Comparison of ENCODE assay signal across 9 mouse cellular contexts in the genomic region with DNA sequence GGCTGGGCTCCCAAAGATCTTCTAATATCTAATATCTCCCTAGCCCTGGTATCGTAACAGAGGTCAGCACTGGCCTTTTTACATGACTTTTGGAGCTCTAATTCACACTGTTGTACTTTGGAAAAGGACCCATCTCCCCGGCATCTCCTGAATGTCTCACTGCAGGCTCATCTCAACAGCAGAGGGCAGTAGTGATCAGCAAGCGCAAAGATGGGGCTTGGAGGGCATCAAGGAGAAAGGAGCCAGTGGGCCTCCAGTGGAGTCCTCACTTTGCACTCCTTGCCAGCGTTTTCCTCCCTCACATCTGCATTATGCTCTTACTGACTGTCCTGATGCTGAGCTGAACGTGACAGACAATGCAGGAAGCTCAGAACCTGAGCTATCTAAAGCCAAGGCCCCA. TPM values are rescaled to one million over a fixed set of nuclear protein-coding genes. Genes with fewer than 3 reads are reported as not detected.
A peak's percentile ranks its signal among the peaks of the same experiment; 100 is the strongest.
DNase-seq lines count a peak whose midpoint lies in the region; TF ChIP-seq lines count a peak whose summit lies in the region.
"Had no signal": no experiment of that assay in that cellular context is flagged by ENCODE, and none has a peak within 500 bp of the region (broad histone marks: within the 10 kb centered on the region; RNA-seq: fewer than 3 reads in every experiment).

No protein-coding gene starts in this region.

- TF ChIP-seq CTCF in MEL (IDR thresholded peaks at IDR 0.05 in 2 of 3, conservative IDR thresholded peaks at IDR 0.05 in 1 of 3; ENCODE audit: control insufficient read depth in 1 of 3, insufficient read depth in 1 of 3, low read depth in 2 of 3, low read length in 3 of 3, poor library complexity in 1 of 3, severe bottlenecking in 1 of 3) = peak; percentile 57 to 73 (median 69)

- H3K9ac ChIP-seq in MEL (ENCODE audit: control insufficient read depth, low read depth, low read length, poor library complexity, severe bottlenecking) = no peak overlapping the region
- H3K9ac ChIP-seq: limb, embryonic 15.5 days had no signal

- peak; percentile 60 to 73 for DNase-seq in cerebellum, postnatal 14 days
- DNase-seq in cerebellum, adult 11 months = no peak
- DNase-seq in left cerebral cortex, adult 18-20 months (ENCODE audit: low spot score in 2 of 2) = peak; percentile 18 to 42
- DNase-seq in left cerebral cortex, adult 8-10 months (ENCODE audit: low spot score in 2 of 2) = no peak
- peak; percentile 23 for DNase-seq in MEL (ENCODE audit: low read depth, low spot score)
- DNase-seq in large intestine, adult 2 months (ENCODE audit: low read depth, low spot score) = peak; percentile 16
- DNase-seq in spleen, adult 12 weeks (ENCODE audit: low spot score) = no peak
- no peak for DNase-seq in urinary bladder, postnatal 14 days (ENCODE audit: low spot score)

- TF ChIP-seq RAD21 in MEL (IDR thresholded peaks at IDR 0.05; ENCODE audit: low read depth, low read length) = peak; percentile 60

- no peaks in the 10 kb centered on the region for H3K4me1 ChIP-seq in MEL (ENCODE audit: control insufficient read depth in 1 of 2, insufficient read depth in 2 of 2, low read length in 2 of 2)

- no peak for TF ChIP-seq EP300 in MEL (IDR thresholded peaks at IDR 0.05; ENCODE audit: low read depth in 1 of 2, low read length in 2 of 2)

- H3K27ac ChIP-seq in MEL (ENCODE audit: control insufficient read depth, low read depth, low read length) = no peak overlapping the region
- H3K27ac ChIP-seq: limb, embryonic 15.5 days had no signal

- no peaks in the 10 kb centered on the region for H3K79me2 ChIP-seq in MEL (ENCODE audit: control insufficient read depth, insufficient read depth, low read length, poor library complexity)

- TF ChIP-seq POLR2A in MEL (IDR thresholded peaks at IDR 0.05; ENCODE audit: control insufficient read depth in 1 of 2, insufficient read depth in 1 of 2, low read depth in 1 of 2, low read length in 2 of 2, poor library complexity in 1 of 2) = no peak

- 36% methylated on average over 5 of the region's 5 CpGs for WGBS in large intestine, adult 2 months

- no peaks in the 10 kb centered on the region for H3K27me3 ChIP-seq in MEL (ENCODE audit: control insufficient read depth in 1 of 2, insufficient read depth in 2 of 2, low read length in 2 of 2)
- H3K27me3 ChIP-seq: limb, embryonic 15.5 days had no signal

- H3K4me3 ChIP-seq in MEL (ENCODE audit: control insufficient read depth in 1 of 2, insufficient read depth in 1 of 2, low read depth in 2 of 2, low read length in 2 of 2) = no peak overlapping the region
- H3K4me3 ChIP-seq: limb, embryonic 15.5 days had no signal

- no peaks in the 10 kb centered on the region for H3K36me3 ChIP-seq in MEL (ENCODE audit: control insufficient read depth in 1 of 2, insufficient read depth in 2 of 2, low read length in 2 of 2)

- no peaks in the 10 kb centered on the region for H3K9me3 ChIP-seq in MEL (replicated peaks; ENCODE audit: insufficient read depth, low read length)
- H3K9me3 ChIP-seq: limb, embryonic 15.5 days had no signal

TF ChIP-seq in MEL, 35 proteins besides CTCF, POLR2A, EP300 and RAD21:
- TF ChIP-seq ELF1 (IDR thresholded peaks at IDR 0.05; ENCODE audit: low read depth, low read length) (no peak), SMC3 (IDR thresholded peaks at IDR 0.05; ENCODE audit: low read depth, low read length) (peak; percentile 89), ZC3H11A (IDR thresholded peaks at IDR 0.05; ENCODE audit: low read depth, low read length) (peak; percentile 60)
TF ChIP-seq in MEL: peak in this region for 2.

RNA-seq across cellular contexts. Expression of gene Rbp1, which starts 19.9 kb away (rescaled TPM):
- total RNA-seq in left cerebral cortex, adult 18-20 months (2021) = 1 to 10 TPM; 6.7 to 7.2 TPM
- 1 to 10 TPM; 4.9 to 6.4 (median 5.8) TPM for total RNA-seq in left cerebral cortex, adult 8-10 months (2022)
- total RNA-seq in MEL (2012; rRNA removed) = 0.08 TPM in 1 of 2 replicates, not detected in the other
- under 1 TPM in 1 of 2 experiments, not detected in 1; 0.21 TPM for polyA plus RNA-seq in MEL (2012; ENCODE audit: insufficient read depth in 1 of 2, insufficient read length in 2 of 2, low read depth in 1 of 2, low replicate concordance in 2 of 2, missing spikeins in 1 of 2)
- polyA plus RNA-seq in large intestine, adult 2 months (2012; rRNA removed) = 2.3 and 2.4 TPM in 2 replicates

RNA-seq across cellular contexts. Expression of gene Rbp2, which starts 43.3 kb away (rescaled TPM):
- not detected for total RNA-seq in left cerebral cortex, adult 18-20 months (2021)
- total RNA-seq in left cerebral cortex, adult 8-10 months (2022) = not detected
- not detected in 2 replicates for total RNA-seq in MEL (2012; rRNA removed)
- polyA plus RNA-seq in MEL (2012; ENCODE audit: insufficient read depth in 1 of 2, insufficient read length in 2 of 2, low read depth in 1 of 2, low replicate concordance in 2 of 2, missing spikeins in 1 of 2) = under 1 TPM in 1 of 2 experiments, not detected in 1; 0.11 TPM
- polyA plus RNA-seq in large intestine, adult 2 months (2012; rRNA removed) = 69.0 and 485 TPM in 2 replicates

Comparison
In these comparisons a context has a peak if more than half of its experiments do, and no peak if none do; other contexts are left out.
1. DNase-seq: peak in cerebellum, postnatal 14 days (2 of 2), left cerebral cortex, adult 18-20 months (2 of 2), MEL (single experiment) and large intestine, adult 2 months (single experiment); none in cerebellum, adult 11 months (single experiment), left cerebral cortex, adult 8-10 months (0 of 2), spleen, adult 12 weeks (single experiment) and urinary bladder, postnatal 14 days (single experiment).